Mouse (Mus musculus) testis, adult 2 months (tissue): Measurements from ENCODE around the gene Styx.

Source experiments
- CTCF ChIP-seq: fragments of 200-500 bp; IDR thresholded peaks from 2 replicates; pipeline ENCODE4 v1.5.1; 2012; ENCODE audit warnings: low read depth, mild to moderate bottlenecking, inconsistent platforms, low read length, moderate library complexity; ENCODE audit not compliant: control insufficient read depth, insufficient read depth, insufficient replicate concordance
- POLR2A ChIP-seq: fragments of 200-500 bp; IDR thresholded peaks from 2 replicates; pipeline ENCODE4 v1.6.1; 2012; ENCODE audit warnings: low read depth, mild to moderate bottlenecking, inconsistent platforms, low read length, moderate library complexity; ENCODE audit not compliant: control insufficient read depth

DNA sequence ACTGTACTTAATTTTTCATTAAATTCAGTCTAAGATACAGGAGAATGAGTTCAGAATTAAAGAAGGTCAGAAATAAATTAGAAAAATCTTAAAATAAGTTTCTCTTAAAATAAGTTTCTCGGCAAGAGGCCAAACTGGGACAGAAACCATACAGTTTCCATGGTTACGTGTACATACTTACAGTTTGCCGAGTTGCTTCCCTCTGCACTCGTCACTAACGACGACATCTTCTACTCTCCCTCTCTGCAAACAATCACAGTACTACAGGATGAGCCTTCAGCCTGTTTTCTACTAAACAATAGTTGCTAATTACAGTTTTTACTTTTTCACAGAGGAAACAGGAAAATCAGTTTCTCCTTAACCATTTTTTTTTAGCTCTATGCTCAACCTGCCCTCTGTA lies 29.9 kb downstream of the Styx start:
- no peak for TF ChIP-seq CTCF
- TF ChIP-seq POLR2A, result no peak
